Mouse (Mus musculus): Measurements from ENCODE around the gene Fbxo41. TPM values are rescaled to one million over a fixed set of nuclear protein-coding genes. Genes with fewer than 3 reads are reported as not detected.
A peak's percentile ranks its signal among the peaks of the same experiment; 100 is the strongest.
"Not testable (repeated sequence)": the region's sequence is repeated elsewhere in the genome, so short reads cannot be mapped to it uniquely, and the experiment has no call there.

The Fbxo41 gene
- polyA plus RNA-seq, 1 experiment from 2014 or later: 0.09 TPM

GRCm38 (mm10) chr6:85452816-85453215 is 50.0 kb downstream of the Fbxo41 start:
- TF ChIP-seq CTCF (IDR thresholded peaks at IDR 0.05; ENCODE audit: low read depth): peak; percentile 13; the same call in 1 of the 2 replicates
- 6% methylated on average over 7 of the region's 7 CpGs for WGBS
- Histone ChIP-seq H3K36me3 (ENCODE audit: control insufficient read depth, insufficient read depth) (no peaks in the 10 kb centered on the region; the same call in 1 of the 2 replicates), H3K9me3 (ENCODE audit: control insufficient read depth) (no peaks in the 10 kb centered on the region), H3K9ac (ENCODE audit: low read depth, low read length) (peak overlapping the region; percentile 76), H3K27ac (ENCODE audit: low read depth, low read length) (peak overlapping the region; percentile 86; the same call in 1 of the 2 replicates), H3K4me2 (replicated peaks; ENCODE audit: low read depth) (peak overlapping the region; percentile 99), H3K27me3 (replicated peaks; ENCODE audit: control insufficient read depth, insufficient read depth, low read length) (no peaks in the 10 kb centered on the region), H3K4me1 (replicated peaks; ENCODE audit: control insufficient read depth, insufficient read depth, low read length) (no peaks in the 10 kb centered on the region), H3K4me3 (ENCODE audit: low read depth, low read length) (peak overlapping the region; percentile 81)
- ATAC-seq: no peak

DNA sequence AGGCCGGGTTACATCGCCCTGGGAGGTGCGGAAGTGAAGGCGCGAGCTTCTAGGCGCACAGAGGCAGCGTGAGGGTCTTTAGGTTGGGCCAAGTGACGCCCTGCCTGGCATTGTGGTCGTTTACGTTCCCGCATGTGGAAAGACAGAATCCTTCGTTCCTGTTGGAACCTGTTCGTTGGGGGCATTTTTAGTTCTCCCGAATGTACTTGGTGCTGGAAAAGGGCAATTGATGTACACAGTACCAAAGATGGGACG is 50.5 kb downstream of the Fbxo41 start:
- H3K36me3 ChIP-seq (ENCODE audit: control insufficient read depth, insufficient read depth): 0 out of 2 replicates have a peak, but pooled peaks cover 2% of the 10 kb centered on the region
- peak overlapping the region; percentile 76 for H3K9ac ChIP-seq (ENCODE audit: low read depth, low read length)
- ATAC-seq: no peak
- peak overlapping the region; percentile 81 for H3K4me3 ChIP-seq (ENCODE audit: low read depth, low read length)
- no peak for TF ChIP-seq CTCF (IDR thresholded peaks at IDR 0.05; ENCODE audit: low read depth)
- no peaks in the 10 kb centered on the region for H3K27me3 ChIP-seq (replicated peaks; ENCODE audit: control insufficient read depth, insufficient read depth, low read length)
- under 1% methylated on average over 15 of the region's 15 CpGs for WGBS
- H3K9me3 ChIP-seq (ENCODE audit: control insufficient read depth): no peaks in the 10 kb centered on the region
- H3K4me1 ChIP-seq (replicated peaks; ENCODE audit: control insufficient read depth, insufficient read depth, low read length): no peaks in the 10 kb centered on the region
- peak overlapping the region; percentile 86 for H3K27ac ChIP-seq (ENCODE audit: low read depth, low read length)
- peak overlapping the region; percentile 99 for H3K4me2 ChIP-seq (replicated peaks; ENCODE audit: low read depth)

- Histone ChIP-seq H3K36me3 (ENCODE audit: control insufficient read depth, insufficient read depth) (0 out of 2 replicates have a peak, but pooled peaks cover 3% of the 10 kb centered on the region), H3K9ac (ENCODE audit: low read depth, low read length) (peak within 1 kb of the TSS; percentile 76), H3K9me3 (ENCODE audit: control insufficient read depth) (no peaks in the 10 kb centered on the region), H3K4me2 (replicated peaks; ENCODE audit: low read depth) (peak within 1 kb of the TSS; percentile 99), H3K27me3 (replicated peaks; ENCODE audit: control insufficient read depth, insufficient read depth, low read length) (no peaks in the 10 kb centered on the region), H3K4me3 (ENCODE audit: low read depth, low read length) (peak within 1 kb of the TSS; percentile 81), H3K4me1 (replicated peaks; ENCODE audit: control insufficient read depth, insufficient read depth, low read length) (no peaks in the 10 kb centered on the region), H3K27ac (ENCODE audit: low read depth, low read length) (peak within 1 kb of the TSS; percentile 86)
- peak; percentile 86 for ATAC-seq
- under 1% methylated on average over 54 of the region's 54 CpGs for WGBS
- no peak for TF ChIP-seq CTCF (IDR thresholded peaks at IDR 0.05; ENCODE audit: low read depth)
Measured at GRCm38 (mm10) chr6:85451664-85452410, 51.0 kb downstream of the Fbxo41 start, which contains the start of gene Pradc1. Gene Pradc1, minus strand, starts transcription at chr6:85451970.

- no peaks in the 10 kb centered on the region for H3K27me3 ChIP-seq (replicated peaks; ENCODE audit: control insufficient read depth, insufficient read depth, low read length)
- peak; percentile 97 for ATAC-seq
- H3K4me1 ChIP-seq (replicated peaks; ENCODE audit: control insufficient read depth, insufficient read depth, low read length): no peaks in the 10 kb centered on the region
- H3K9ac ChIP-seq (ENCODE audit: low read depth, low read length): peak within 1 kb of the TSS; percentile 76
- WGBS: 1% methylated on average over 93 of the region's 96 CpGs
- TF ChIP-seq CTCF (IDR thresholded peaks at IDR 0.05; ENCODE audit: low read depth): peak; percentile 84
- H3K4me3 ChIP-seq (ENCODE audit: low read depth, low read length): peak within 1 kb of the TSS; percentile 81
- peaks cover 6% of the 10 kb centered on the region; the same call in 1 of the 2 replicates for H3K36me3 ChIP-seq (ENCODE audit: control insufficient read depth, insufficient read depth)
- H3K9me3 ChIP-seq (ENCODE audit: control insufficient read depth): no peaks in the 10 kb centered on the region
- H3K27ac ChIP-seq (ENCODE audit: low read depth, low read length): peak within 1 kb of the TSS; percentile 86
- H3K4me2 ChIP-seq (replicated peaks; ENCODE audit: low read depth): peak within 1 kb of the TSS; percentile 99
Measured at GRCm38 (mm10) chr6:85450697-85451663, 51.8 kb downstream of the Fbxo41 start, which contains the start of gene Cct7. Gene Cct7, plus strand, starts transcription at chr6:85451514.

GRCm38 (mm10) chr6:85450140-85450539 is 52.7 kb downstream of the Fbxo41 start:
- 63% methylated on average over 1 of the region's 1 CpGs for WGBS
- not testable (repeated sequence) for H3K9ac ChIP-seq (ENCODE audit: low read depth, low read length); H3K4me3 ChIP-seq (ENCODE audit: low read depth, low read length); H3K4me1 ChIP-seq (replicated peaks; ENCODE audit: control insufficient read depth, insufficient read depth, low read length); H3K9me3 ChIP-seq (ENCODE audit: control insufficient read depth); H3K27me3 ChIP-seq (replicated peaks; ENCODE audit: control insufficient read depth, insufficient read depth, low read length); ATAC-seq; H3K27ac ChIP-seq (ENCODE audit: low read depth, low read length)
- TF ChIP-seq CTCF (IDR thresholded peaks at IDR 0.05; ENCODE audit: low read depth): peak; percentile 5; the same call in 1 of the 2 replicates
- H3K36me3 ChIP-seq (ENCODE audit: control insufficient read depth, insufficient read depth): peaks cover 15% of the 10 kb centered on the region
- H3K4me2 ChIP-seq (replicated peaks; ENCODE audit: low read depth): peak overlapping the region; percentile 99

DNA sequence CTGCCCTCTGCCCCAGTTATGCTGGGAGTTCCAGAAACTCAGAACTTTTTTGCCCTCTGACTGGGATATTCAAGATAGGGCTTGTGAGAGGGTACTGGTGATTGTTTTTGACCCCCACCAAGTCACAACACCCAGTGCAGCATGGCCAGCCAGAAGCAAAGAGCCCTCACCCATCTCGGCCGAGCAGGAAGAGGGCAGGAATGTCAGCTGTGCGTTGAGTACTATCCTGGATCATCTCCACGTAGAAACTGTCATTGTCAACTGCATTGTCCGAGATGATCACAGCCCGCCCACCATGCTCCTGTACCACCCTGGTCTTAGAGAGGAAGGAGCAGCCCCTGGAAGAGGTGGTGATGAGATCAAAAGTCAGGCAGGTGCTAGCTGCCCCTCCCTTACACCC is 55.4 kb downstream of the Fbxo41 start:
- H3K9me3 ChIP-seq (ENCODE audit: control insufficient read depth): no peaks in the 10 kb centered on the region
- no peak overlapping the region for H3K9ac ChIP-seq (ENCODE audit: low read depth, low read length)
- H3K4me2 ChIP-seq (replicated peaks; ENCODE audit: low read depth): no peak overlapping the region
- ATAC-seq: no peak
- H3K4me1 ChIP-seq (replicated peaks; ENCODE audit: control insufficient read depth, insufficient read depth, low read length): no peaks in the 10 kb centered on the region
- H3K27me3 ChIP-seq (replicated peaks; ENCODE audit: control insufficient read depth, insufficient read depth, low read length): no peaks in the 10 kb centered on the region
- peaks cover 27% of the 10 kb centered on the region for H3K36me3 ChIP-seq (ENCODE audit: control insufficient read depth, insufficient read depth)
- no peak overlapping the region for H3K4me3 ChIP-seq (ENCODE audit: low read depth, low read length)
- WGBS: 85% methylated on average over 6 of the region's 6 CpGs
- no peak for TF ChIP-seq CTCF (IDR thresholded peaks at IDR 0.05; ENCODE audit: low read depth)
- H3K27ac ChIP-seq (ENCODE audit: low read depth, low read length): no peak overlapping the region

All from intestine, postnatal 0 days (tissue).